Mouse (Mus musculus): ENCODE data around the gene Cadps. TPM values are rescaled to one million over a fixed set of nuclear protein-coding genes. Genes with fewer than 3 reads are reported as not detected.

The Cadps gene
- polyA plus RNA-seq, 1 experiment from 2014 or later, result 1.7 TPM

DNA sequence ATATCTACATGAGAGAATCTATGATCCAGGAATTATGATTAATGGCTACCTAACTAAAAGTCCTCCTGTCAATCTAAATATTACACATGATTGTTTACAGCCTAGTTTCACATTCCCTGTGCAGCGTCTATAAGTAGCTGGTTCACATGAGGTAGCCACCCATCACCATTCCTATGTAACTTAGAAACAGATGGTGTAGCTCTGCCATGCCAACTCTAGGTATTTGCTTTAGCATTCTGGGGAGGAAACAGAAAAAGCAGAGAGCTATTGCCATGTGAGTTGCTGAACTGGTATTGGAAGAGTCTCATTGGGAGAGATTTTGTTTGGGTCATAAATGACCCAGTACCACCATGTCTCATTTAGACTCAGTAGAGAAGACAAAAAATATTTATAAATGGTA is 4.4 kb downstream of the Cadps start:
- Histone ChIP-seq H3K27me3 (replicated peaks) (peaks cover 21% of the 10 kb centered on the region), H3K4me2 (no peak overlapping the region), H3K4me1 (peaks cover 22% of the 10 kb centered on the region), H3K9me3 (no peaks in the 10 kb centered on the region), H3K36me3 (no peaks in the 10 kb centered on the region), H3K9ac (no peak overlapping the region), H3K27ac (no peak overlapping the region), H3K4me3 (replicated peaks) (no peak overlapping the region)
- ATAC-seq (ENCODE audit: insufficient read depth, low FRiP score, low read depth), result no peak
- 57% methylated on average over 1 of the region's 1 CpGs for WGBS

DNA sequence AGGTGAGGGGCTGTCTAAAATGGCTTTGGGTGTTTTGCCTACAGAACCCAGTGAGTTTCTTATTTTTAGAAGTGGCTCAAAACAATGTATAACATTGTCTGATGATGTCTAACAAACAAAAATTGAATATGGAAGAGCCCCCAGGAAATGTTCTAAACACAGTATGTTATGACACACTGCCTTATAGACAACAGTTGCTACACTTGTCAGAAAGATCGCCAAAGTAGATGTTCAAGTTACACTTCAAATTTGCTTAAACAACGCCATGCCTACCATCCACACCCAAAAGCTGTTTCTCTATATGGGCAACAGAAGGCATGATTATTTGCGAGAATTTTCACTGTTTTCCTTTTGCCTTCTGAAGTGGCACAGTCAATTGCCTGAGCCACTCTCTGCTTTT is 10.8 kb downstream of the Cadps start:
- no peaks in the 10 kb centered on the region for H3K27me3 ChIP-seq (replicated peaks)
- H3K4me3 ChIP-seq (replicated peaks), result no peak overlapping the region
- H3K4me1 ChIP-seq, result no peaks in the 10 kb centered on the region
- ATAC-seq (ENCODE audit: insufficient read depth, low FRiP score, low read depth), result no peak
- H3K27ac ChIP-seq, result no peak overlapping the region
- H3K9ac ChIP-seq, result no peak overlapping the region
- no peaks in the 10 kb centered on the region for H3K36me3 ChIP-seq
- no peaks in the 10 kb centered on the region for H3K9me3 ChIP-seq
- no peak overlapping the region for H3K4me2 ChIP-seq
- 84% methylated on average over 3 of the region's 3 CpGs for WGBS

DNA sequence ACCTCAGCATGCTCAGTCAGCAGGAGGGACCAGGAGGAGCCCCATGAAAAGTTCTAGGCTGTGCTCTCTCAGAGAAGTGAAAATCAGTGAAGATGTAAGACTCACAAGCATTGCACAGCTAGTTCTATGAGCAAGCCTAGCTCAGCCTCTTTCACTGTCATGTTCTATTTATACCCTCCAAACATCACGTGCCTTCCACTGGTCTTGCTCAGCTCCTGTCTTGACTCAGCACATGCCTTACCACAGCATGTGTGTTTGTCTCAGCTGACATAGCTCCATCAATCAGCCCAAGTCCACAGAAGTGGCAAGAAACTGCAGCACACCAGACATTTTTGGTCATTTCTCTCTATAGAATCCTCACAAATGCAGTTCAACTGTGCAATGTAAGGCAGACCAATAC is 19.9 kb downstream of the Cadps start:
- H3K4me1 ChIP-seq, result no peaks in the 10 kb centered on the region
- no peaks in the 10 kb centered on the region for H3K27me3 ChIP-seq (replicated peaks)
- no peaks in the 10 kb centered on the region for H3K36me3 ChIP-seq
- no peaks in the 10 kb centered on the region for H3K9me3 ChIP-seq
- no peak for ATAC-seq (ENCODE audit: insufficient read depth, low FRiP score, low read depth)
- no peak overlapping the region for H3K27ac ChIP-seq
- H3K4me3 ChIP-seq (replicated peaks), result no peak overlapping the region
- WGBS, result 35% methylated on average over 1 of the region's 1 CpGs
- H3K9ac ChIP-seq, result no peak overlapping the region
- no peak overlapping the region for H3K4me2 ChIP-seq

DNA sequence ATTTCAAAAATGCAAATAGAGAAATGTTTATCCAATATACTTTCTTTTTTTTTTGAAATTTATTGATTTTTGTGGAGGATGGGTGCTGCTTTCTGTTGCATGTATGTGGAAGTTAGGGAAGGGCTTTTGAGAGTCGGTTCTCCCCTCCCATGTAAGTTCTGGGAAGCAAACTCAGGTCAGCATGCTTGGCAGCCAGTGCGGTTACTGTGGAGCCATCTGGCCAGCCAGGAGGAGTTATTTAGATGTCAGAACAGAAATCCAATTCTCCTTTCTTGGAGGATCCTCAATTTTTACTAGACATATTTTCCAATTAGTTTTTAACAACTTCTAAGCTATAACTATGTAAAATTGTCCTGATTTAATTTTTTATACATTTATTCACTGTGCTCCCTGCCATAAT is 21.8 kb downstream of the Cadps start:
- H3K4me1 ChIP-seq, result no peaks in the 10 kb centered on the region
- no peak overlapping the region for H3K4me3 ChIP-seq (replicated peaks)
- no peaks in the 10 kb centered on the region for H3K36me3 ChIP-seq
- no peak overlapping the region for H3K9ac ChIP-seq
- ATAC-seq (ENCODE audit: insufficient read depth, low FRiP score, low read depth), result no peak
- no peak overlapping the region for H3K27ac ChIP-seq
- H3K4me2 ChIP-seq, result no peak overlapping the region
- H3K9me3 ChIP-seq, result no peaks in the 10 kb centered on the region
- no peaks in the 10 kb centered on the region for H3K27me3 ChIP-seq (replicated peaks)
- WGBS, result 68% methylated on average over 2 of the region's 2 CpGs

DNA sequence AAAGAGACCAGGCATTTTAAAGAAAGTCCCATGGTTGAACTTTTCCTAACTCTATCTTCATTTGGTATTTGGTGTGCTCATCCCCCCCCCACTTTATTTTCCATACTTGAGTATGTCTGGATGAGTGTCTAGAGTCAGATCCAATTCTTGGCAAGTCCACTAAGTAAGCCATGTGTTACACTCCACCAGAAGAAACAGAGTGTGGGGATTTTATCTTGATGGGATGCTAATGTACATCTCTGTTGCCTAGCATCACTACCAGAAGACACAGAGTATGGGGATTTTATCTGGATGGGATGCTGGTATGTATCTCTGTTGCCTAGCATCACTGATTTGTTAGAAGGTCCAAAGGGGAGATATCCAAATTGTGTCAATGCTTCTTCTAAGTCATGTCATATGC is 24.0 kb downstream of the Cadps start:
- Histone ChIP-seq H3K4me2 (no peak overlapping the region), H3K27ac (no peak overlapping the region), H3K9me3 (no peaks in the 10 kb centered on the region), H3K36me3 (no peaks in the 10 kb centered on the region), H3K9ac (no peak overlapping the region), H3K4me3 (replicated peaks) (no peak overlapping the region), H3K4me1 (no peaks in the 10 kb centered on the region), H3K27me3 (replicated peaks) (no peaks in the 10 kb centered on the region)
- no peak for ATAC-seq (ENCODE audit: insufficient read depth, low FRiP score, low read depth)

DNA sequence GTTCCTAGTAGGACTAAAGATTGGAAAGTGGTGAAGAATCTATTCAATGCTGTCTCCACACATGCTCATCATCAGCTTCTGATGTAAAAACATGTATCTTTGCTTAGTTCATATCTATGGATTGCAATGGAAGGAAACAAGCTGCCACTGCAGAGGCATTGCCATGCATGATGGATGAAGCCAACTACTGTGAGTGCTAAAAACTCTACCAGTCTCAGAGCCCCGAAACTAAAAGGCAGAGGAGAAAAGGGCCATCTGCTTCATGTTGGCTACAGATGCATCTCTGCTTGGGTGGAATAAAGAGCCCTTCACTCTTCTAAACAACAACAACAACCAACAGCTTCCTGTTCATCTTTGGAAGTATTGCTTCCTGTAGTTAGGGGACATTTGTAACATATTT is 38.6 kb downstream of the Cadps start:
- H3K9ac ChIP-seq, result no peak overlapping the region
- ATAC-seq (ENCODE audit: insufficient read depth, low FRiP score, low read depth), result no peak
- WGBS, result 63% methylated on average over 1 of the region's 1 CpGs
- H3K27me3 ChIP-seq (replicated peaks), result no peaks in the 10 kb centered on the region
- no peak overlapping the region for H3K27ac ChIP-seq
- no peaks in the 10 kb centered on the region for H3K4me1 ChIP-seq
- H3K9me3 ChIP-seq, result no peaks in the 10 kb centered on the region
- H3K4me2 ChIP-seq, result no peak overlapping the region
- H3K36me3 ChIP-seq, result no peaks in the 10 kb centered on the region
- H3K4me3 ChIP-seq (replicated peaks), result no peak overlapping the region

DNA sequence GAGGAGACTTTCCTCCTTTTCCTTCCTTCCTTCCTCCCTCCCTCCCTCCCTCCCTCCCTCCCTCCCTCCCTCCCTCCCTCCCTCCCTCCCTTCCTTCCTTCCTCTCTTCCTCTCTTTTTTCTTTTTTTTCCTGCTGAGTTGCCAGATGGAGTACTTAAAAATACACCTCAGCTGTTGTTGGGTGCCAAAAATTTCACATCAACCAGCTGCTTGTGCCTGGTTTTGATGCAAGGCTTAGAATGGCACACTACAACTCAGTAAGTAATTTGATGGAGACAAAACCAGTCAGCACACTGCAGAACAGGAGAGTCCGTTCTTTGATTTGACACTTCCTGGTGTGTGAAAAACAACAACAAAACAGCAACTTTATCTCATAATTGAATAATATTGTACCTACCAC is 42.9 kb downstream of the Cadps start:
- no peaks in the 10 kb centered on the region for H3K4me1 ChIP-seq
- no peak overlapping the region for H3K4me3 ChIP-seq (replicated peaks)
- no peaks in the 10 kb centered on the region for H3K36me3 ChIP-seq
- WGBS, result 83% methylated on average over 1 of the region's 1 CpGs
- H3K27ac ChIP-seq, result no peak overlapping the region
- ATAC-seq (ENCODE audit: insufficient read depth, low FRiP score, low read depth), result no peak
- H3K9ac ChIP-seq, result no peak overlapping the region
- no peak overlapping the region for H3K4me2 ChIP-seq
- H3K9me3 ChIP-seq, result no peaks in the 10 kb centered on the region
- H3K27me3 ChIP-seq (replicated peaks), result no peaks in the 10 kb centered on the region

DNA sequence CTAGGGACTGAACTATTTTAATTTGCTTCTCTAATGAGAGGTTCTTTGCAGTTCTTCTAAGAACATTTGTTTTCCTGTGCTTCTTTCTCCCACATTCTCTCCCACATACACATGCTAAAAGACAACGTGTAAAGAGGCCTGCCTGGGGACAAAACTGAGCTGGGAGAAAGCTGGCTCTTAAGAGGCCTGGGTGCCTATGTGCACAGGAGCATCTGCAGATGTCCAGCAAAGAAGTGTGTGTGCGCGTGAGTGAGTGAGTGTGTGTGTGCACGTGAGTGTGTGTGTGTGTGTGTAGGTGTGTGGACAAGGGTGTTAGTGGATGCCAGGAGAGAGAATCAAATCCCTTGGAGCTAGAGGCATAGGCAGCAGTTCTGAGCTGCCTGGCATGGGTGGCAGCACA is 44.9 kb downstream of the Cadps start:
- no peaks in the 10 kb centered on the region for H3K9me3 ChIP-seq
- WGBS, result 72% methylated on average over 4 of the region's 4 CpGs
- no peak overlapping the region for H3K4me2 ChIP-seq

DNA sequence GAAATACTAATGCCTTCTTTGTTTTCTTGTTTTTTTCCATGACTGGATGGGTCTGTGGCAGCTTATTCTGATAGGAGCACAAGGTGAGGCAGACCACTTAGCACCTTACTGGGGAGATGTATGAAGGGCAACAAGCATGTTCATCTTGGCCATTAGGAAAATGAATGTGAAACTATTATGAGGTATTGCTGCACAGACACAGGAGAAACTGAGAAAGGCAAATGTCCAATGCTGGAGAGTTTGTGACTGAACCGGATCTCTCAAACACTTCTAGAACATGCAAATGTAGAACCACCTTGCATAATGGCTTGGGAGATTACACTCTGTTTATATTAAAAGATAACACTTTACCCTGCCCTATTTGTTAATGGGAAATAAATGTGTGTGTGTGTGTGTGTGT is 54.0 kb downstream of the Cadps start:
- Histone ChIP-seq H3K9ac (no peak overlapping the region), H3K36me3 (no peaks in the 10 kb centered on the region), H3K4me3 (replicated peaks) (no peak overlapping the region), H3K27ac (no peak overlapping the region), H3K4me2 (no peak overlapping the region), H3K9me3 (no peaks in the 10 kb centered on the region), H3K27me3 (replicated peaks) (no peaks in the 10 kb centered on the region), H3K4me1 (no peaks in the 10 kb centered on the region)
- WGBS, result 36% methylated on average over 1 of the region's 1 CpGs
- no peak for ATAC-seq (ENCODE audit: insufficient read depth, low FRiP score, low read depth)

More for the DNA sequence above, 44.9 kb downstream of the Cadps start:
- Histone ChIP-seq H3K27ac (no peak overlapping the region), H3K4me1 (no peaks in the 10 kb centered on the region), H3K4me3 (replicated peaks) (no peak overlapping the region), H3K9ac (no peak overlapping the region), H3K27me3 (replicated peaks) (no peaks in the 10 kb centered on the region), H3K36me3 (no peaks in the 10 kb centered on the region)
- no peak for ATAC-seq (ENCODE audit: insufficient read depth, low FRiP score, low read depth)

DNA sequence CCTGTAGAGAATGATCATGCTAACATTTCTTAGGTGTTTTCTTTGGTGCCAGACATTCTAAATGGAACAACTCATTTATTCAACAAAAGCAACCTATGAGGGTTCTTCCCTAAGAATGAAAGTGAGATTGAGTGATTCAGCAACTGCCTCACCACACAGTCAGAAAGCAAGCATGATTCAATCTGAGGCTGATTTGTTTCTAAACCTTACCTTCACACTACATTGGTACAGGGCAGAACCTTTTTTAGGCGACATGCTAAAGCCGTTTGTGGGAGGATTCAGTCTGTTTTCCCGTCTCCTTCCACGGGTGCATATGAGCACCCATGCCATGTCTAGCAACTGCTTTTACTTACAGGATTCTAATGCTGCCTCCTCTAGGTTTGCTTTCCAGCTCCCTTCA is 69.6 kb downstream of the Cadps start:
- Histone ChIP-seq H3K4me1 (no peaks in the 10 kb centered on the region), H3K4me3 (replicated peaks) (no peak overlapping the region), H3K4me2 (no peak overlapping the region), H3K27me3 (replicated peaks) (no peaks in the 10 kb centered on the region), H3K9ac (no peak overlapping the region), H3K9me3 (no peaks in the 10 kb centered on the region), H3K27ac (no peak overlapping the region), H3K36me3 (no peaks in the 10 kb centered on the region)
- ATAC-seq (ENCODE audit: insufficient read depth, low FRiP score, low read depth), result no peak
- WGBS, result 78% methylated on average over 4 of the region's 4 CpGs

DNA sequence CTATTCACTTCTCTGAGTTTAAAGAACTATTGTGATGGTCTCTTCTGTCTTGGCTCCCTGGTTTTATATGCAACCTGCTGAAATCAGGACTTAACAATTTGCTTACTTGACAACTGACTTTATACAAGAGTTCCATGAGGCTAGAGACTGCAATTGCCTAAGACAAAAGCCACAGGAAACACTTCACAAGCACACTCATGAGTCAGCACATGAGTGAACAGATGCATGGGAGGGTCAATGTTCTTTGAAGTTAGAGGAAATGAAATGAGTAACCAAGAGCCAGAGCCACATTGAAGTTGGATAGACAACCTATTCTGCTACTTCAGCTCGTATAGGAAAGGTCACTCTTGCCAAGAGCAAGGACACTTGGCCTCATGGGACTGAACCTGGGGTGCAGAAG is 71.1 kb downstream of the Cadps start:
- H3K9me3 ChIP-seq, result no peaks in the 10 kb centered on the region
- no peak overlapping the region for H3K27ac ChIP-seq
- WGBS, result 42% methylated on average over 1 of the region's 1 CpGs
- no peaks in the 10 kb centered on the region for H3K27me3 ChIP-seq (replicated peaks)
- no peaks in the 10 kb centered on the region for H3K36me3 ChIP-seq
- no peak overlapping the region for H3K4me3 ChIP-seq (replicated peaks)
- no peak for ATAC-seq (ENCODE audit: insufficient read depth, low FRiP score, low read depth)
- no peaks in the 10 kb centered on the region for H3K4me1 ChIP-seq
- no peak overlapping the region for H3K9ac ChIP-seq
- H3K4me2 ChIP-seq, result no peak overlapping the region

DNA sequence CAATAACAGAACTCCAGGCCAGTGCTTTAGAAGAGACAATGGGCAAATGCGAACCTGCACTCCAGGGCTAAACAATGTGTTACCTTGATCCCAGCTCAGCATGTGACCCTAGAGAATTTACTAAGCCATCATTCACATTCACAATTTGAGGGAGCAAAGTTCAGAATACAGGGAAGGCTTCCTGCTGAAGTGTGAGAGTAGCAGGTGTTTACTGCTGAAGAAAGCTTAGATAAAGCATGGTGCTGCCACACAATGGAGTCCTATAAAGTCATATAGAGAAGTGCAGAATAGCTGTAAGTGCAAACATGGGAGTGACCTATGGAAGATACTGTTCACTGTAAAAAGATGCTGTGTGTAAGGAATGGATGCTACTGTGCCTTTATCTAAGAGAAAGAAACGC is 91.9 kb downstream of the Cadps start:
- Histone ChIP-seq H3K4me2 (no peak overlapping the region), H3K4me1 (no peaks in the 10 kb centered on the region), H3K36me3 (no peaks in the 10 kb centered on the region), H3K27me3 (replicated peaks) (no peaks in the 10 kb centered on the region), H3K27ac (no peak overlapping the region), H3K4me3 (replicated peaks) (no peak overlapping the region), H3K9me3 (no peaks in the 10 kb centered on the region), H3K9ac (no peak overlapping the region)
- WGBS, result 62% methylated on average over 2 of the region's 2 CpGs
- no peak for ATAC-seq (ENCODE audit: insufficient read depth, low FRiP score, low read depth)

DNA sequence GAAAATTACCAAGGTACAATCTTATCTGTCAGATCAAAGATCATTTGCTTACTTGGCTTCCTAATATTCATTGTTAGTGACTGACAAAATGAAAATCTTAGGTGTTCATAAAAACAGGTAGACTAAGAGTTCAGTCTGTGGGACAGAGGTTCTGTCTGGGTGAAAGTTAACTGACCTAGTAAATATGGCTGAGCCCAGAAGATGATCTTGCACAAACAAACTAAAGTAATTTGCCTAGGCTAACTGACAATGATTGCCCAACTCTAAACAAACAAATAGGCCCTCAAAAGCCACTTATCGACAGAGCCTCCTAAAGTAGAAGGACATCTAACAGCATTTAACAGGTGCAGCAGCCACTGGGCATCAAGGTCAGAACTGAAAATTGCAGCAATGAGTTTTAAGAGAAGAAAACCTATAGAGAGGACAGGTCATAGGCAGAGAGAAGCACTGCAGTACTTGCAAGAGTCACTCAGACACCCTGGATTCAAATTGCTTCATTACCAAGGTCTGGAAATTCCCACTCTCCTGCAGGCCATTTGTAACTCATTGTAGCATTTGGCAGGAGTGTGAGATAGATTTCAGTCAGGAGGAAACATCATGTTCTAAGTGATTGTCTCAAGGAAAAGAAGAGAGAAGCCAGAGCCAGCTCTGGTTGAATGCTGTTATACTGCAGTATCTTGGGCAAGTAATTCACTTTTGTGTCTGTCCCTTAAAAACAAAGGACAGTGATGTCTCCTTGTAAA is 100.3 kb downstream of the Cadps start:
- H3K27me3 ChIP-seq (replicated peaks), result no peaks in the 10 kb centered on the region
- no peak for ATAC-seq (ENCODE audit: insufficient read depth, low FRiP score, low read depth)
- H3K4me2 ChIP-seq, result no peak overlapping the region
- H3K4me3 ChIP-seq (replicated peaks), result no peak overlapping the region
- H3K9ac ChIP-seq, result no peak overlapping the region
- no peak overlapping the region for H3K27ac ChIP-seq
- no peaks in the 10 kb centered on the region for H3K36me3 ChIP-seq
- WGBS, result 62% methylated on average over 1 of the region's 1 CpGs
- no peaks in the 10 kb centered on the region for H3K9me3 ChIP-seq
- no peaks in the 10 kb centered on the region for H3K4me1 ChIP-seq

Measured in stomach, embryonic 15.5 days (tissue).